Mouse (Mus musculus) bone marrow macrophage, adult 2 months (primary cell): ENCODE measurements around the gene Lrrc66.

Experiments
- CTCF ChIP-seq: IDR thresholded peaks from 2 replicates; pipeline ENCODE4 v1.5.1; 2012; ENCODE audit warnings: low read depth, mild to moderate bottlenecking, low read length, moderate library complexity
- POLR2A ChIP-seq: IDR thresholded peaks from 2 replicates; pipeline ENCODE4 v1.6.1; 2012; ENCODE audit warnings: mild to moderate bottlenecking, low read depth, low read length, borderline replicate concordance

DNA sequence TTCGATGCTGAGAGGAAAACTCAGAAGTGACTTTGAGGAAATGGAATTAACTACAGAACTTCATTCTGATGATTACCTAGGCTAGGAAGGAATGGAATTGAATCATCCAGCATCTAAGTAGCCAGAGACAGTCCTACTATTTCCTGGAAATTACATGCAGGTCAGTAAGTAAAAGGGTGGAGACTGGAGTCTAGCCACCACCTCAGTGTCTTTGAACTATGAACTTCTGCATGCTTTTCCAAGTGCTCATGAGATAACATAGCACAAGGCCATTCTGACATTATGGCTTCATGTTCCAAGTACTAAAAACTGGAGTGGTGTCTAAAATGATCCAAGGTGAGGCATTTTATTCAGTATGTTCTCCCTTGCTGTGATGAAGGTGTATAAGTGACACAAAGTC is 6.8 kb downstream of the Lrrc66 start:
- TF ChIP-seq CTCF (no peak), POLR2A (no peak)
